Mouse (Mus musculus): ENCODE data around the gene Znrd1as. TPM values are rescaled to one million over a fixed set of nuclear protein-coding genes. Genes with fewer than 3 reads are reported as not detected.
"Not testable (repeated sequence)": the region's sequence is repeated elsewhere in the genome, so short reads cannot be mapped to it uniquely, and the experiment has no call there.

Znrd1as gene
- polyA plus RNA-seq, 1 experiment from 2014 or later: 9.9 TPM

GRCm38 (mm10) chr17:36961125-36961524 is 2.7 kb downstream of the Znrd1as start:
- DNase-seq (ENCODE audit: extremely low spot score, low spot score): no peak
- Histone ChIP-seq H3K27me3 (ENCODE audit: poor library complexity, severe bottlenecking) (no peaks in the 10 kb centered on the region), H3K36me3 (replicated peaks) (peaks cover 7% of the 10 kb centered on the region), H3K4me3 (no peak overlapping the region), H3K9me3 (no peaks in the 10 kb centered on the region), H3K27ac (no peak overlapping the region), H3K4me1 (peaks cover 19% of the 10 kb centered on the region)
- WGBS: 70% methylated on average over 1 of the region's 1 CpGs

GRCm38 (mm10) chr17:36966875-36967274 is 8.5 kb downstream of the Znrd1as start:
- WGBS: 95% methylated on average over 1 of the region's 1 CpGs
- H3K4me1 ChIP-seq: no peaks in the 10 kb centered on the region
- DNase-seq (ENCODE audit: extremely low spot score, low spot score): no peak
- no peaks in the 10 kb centered on the region for H3K9me3 ChIP-seq
- no peak overlapping the region for H3K27ac ChIP-seq
- no peaks in the 10 kb centered on the region for H3K36me3 ChIP-seq (replicated peaks)
- no peaks in the 10 kb centered on the region for H3K27me3 ChIP-seq (ENCODE audit: poor library complexity, severe bottlenecking)
- H3K4me3 ChIP-seq: no peak overlapping the region

- no peak for DNase-seq (ENCODE audit: extremely low spot score, low spot score)
- Histone ChIP-seq H3K27me3 (ENCODE audit: poor library complexity, severe bottlenecking) (no peaks in the 10 kb centered on the region), H3K4me1 (no peaks in the 10 kb centered on the region), H3K36me3 (replicated peaks) (no peaks in the 10 kb centered on the region), H3K27ac (no peak overlapping the region), H3K4me3 (no peak overlapping the region), H3K9me3 (no peaks in the 10 kb centered on the region)
- WGBS: 82% methylated on average over 14 of the region's 14 CpGs
Measured at GRCm38 (mm10) chr17:36970316-36970890, 12.0 kb downstream of the Znrd1as start.

DNA sequence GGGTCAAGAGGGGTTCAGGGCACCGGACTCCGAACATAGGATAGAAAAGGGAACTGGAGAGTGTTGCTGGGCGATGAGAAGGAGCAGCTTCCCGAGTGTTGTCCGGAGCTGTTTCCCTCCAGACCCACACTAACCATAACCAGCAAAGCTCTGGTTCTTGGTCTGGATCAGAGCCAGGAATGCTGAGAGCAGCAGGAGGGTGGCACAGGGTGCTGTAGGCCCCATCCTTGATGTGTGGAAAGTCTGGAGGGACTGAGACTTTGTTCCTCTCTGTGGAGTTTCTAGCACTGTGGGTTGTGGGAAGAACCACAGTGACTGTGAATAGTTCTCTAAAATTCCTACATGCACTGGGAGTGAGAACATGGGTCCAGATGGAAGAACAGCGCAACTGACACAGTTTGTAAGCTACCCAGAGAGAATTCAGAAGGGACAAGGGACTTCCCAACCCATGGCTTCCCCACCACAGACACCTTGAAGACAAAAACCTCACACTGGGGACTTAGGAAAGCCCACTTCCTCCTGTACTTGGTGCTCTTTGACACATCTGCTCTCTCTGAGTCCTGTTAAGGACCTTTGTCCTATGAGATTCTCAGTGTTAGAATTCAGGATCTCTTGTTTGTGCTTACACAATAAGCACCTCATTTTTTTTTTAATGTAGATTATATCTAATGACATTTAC is 12.9 kb downstream of the Znrd1as start:
- no peak overlapping the region for H3K27ac ChIP-seq
- no peak overlapping the region for H3K4me3 ChIP-seq
- no peaks in the 10 kb centered on the region for H3K36me3 ChIP-seq (replicated peaks)
- 92% methylated on average over 6 of the region's 6 CpGs for WGBS
- H3K4me1 ChIP-seq: no peaks in the 10 kb centered on the region
- DNase-seq (ENCODE audit: extremely low spot score, low spot score): no peak
- no peaks in the 10 kb centered on the region for H3K9me3 ChIP-seq
- H3K27me3 ChIP-seq (ENCODE audit: poor library complexity, severe bottlenecking): no peaks in the 10 kb centered on the region

- no peak for DNase-seq (ENCODE audit: extremely low spot score, low spot score)
- Histone ChIP-seq H3K27ac (no peak overlapping the region), H3K27me3 (ENCODE audit: poor library complexity, severe bottlenecking) (no peaks in the 10 kb centered on the region), H3K4me3 (no peak overlapping the region), H3K36me3 (replicated peaks) (no peaks in the 10 kb centered on the region), H3K4me1 (no peaks in the 10 kb centered on the region), H3K9me3 (no peaks in the 10 kb centered on the region)
- WGBS: 89% methylated on average over 3 of the region's 3 CpGs
Measured at GRCm38 (mm10) chr17:36972791-36973190, 14.4 kb downstream of the Znrd1as start.

DNA sequence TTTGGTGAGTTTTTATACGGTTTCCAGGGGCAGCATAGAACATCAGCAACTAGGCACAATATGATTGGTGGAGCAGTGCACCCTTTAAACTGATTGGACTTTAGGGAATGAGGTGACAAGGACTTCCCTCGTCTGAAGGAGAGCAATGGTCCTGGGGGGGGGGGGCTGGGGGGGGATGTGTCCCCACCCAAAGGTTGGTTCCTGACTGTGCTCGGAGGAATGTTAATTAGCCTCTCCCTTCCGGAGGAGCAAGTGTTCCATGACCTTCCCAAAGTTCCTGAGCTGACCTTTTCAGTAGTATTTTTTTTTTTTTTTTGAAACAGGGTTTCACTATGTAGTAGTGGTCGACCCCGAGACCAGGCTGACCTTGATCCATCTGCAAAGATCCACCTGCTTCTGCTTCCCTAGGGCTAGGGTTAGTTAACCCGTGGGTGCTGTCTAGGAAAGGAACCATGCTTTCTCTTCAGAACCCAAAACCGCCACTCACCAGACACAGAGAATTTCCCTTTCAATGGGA is 14.9 kb downstream of the Znrd1as start:
- 80% methylated on average over 8 of the region's 8 CpGs for WGBS
- no peak overlapping the region for H3K4me3 ChIP-seq
- no peak for DNase-seq (ENCODE audit: extremely low spot score, low spot score)
- H3K36me3 ChIP-seq (replicated peaks): no peaks in the 10 kb centered on the region
- no peaks in the 10 kb centered on the region for H3K27me3 ChIP-seq (ENCODE audit: poor library complexity, severe bottlenecking)
- no peaks in the 10 kb centered on the region for H3K4me1 ChIP-seq
- H3K9me3 ChIP-seq: no peaks in the 10 kb centered on the region
- H3K27ac ChIP-seq: no peak overlapping the region

DNA sequence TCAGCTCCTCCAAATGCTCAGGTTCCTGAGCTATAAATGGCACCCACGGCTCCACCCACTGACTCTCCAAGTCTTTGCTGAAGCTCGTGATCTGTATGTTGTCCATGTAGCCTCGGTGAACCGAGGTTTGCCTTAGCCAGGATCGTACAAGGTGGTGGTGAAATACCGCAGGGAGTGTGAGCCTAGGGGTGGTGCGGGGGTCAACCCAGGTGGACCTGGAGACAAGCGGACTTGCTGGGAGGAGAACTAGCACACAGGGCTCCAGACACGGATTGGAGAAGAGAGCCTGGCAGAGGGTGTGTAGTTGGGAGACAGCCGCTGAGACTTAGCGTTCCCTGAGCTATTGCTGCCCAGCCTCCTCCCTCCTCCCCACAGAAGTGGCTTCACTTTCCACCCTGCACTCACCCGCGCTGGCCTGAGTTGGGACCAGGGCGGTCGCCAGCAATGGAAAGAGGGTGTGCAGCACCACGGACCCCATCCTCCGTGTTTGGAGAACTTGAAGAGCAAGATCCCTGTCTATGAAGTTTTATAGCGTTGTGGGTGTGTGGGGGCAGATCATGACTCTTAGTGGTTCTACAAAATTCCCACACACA is 22.9 kb downstream of the Znrd1as start, which contains the start of gene 2410137M14Rik:
Gene 2410137M14Rik (minus strand): TSS at position 17 of the 593 bp plus-strand sequence.
- Histone ChIP-seq H3K27ac (peak within 1 kb of the TSS; percentile 31; the same call in 1 of the 2 replicates), H3K27me3 (ENCODE audit: poor library complexity, severe bottlenecking) (peaks cover 30% of the 10 kb centered on the region), H3K4me3 (peak within 1 kb of the TSS; percentile 27), H3K36me3 (replicated peaks) (no peaks in the 10 kb centered on the region), H3K4me1 (peaks cover 19% of the 10 kb centered on the region), H3K9me3 (no peaks in the 10 kb centered on the region)
- WGBS: 12% methylated on average over 18 of the region's 18 CpGs
- no peak for DNase-seq (ENCODE audit: extremely low spot score, low spot score)

- 2% methylated on average over 4 of the region's 4 CpGs for WGBS
- Histone ChIP-seq H3K27me3 (ENCODE audit: poor library complexity, severe bottlenecking) (peaks cover 35% of the 10 kb centered on the region), H3K4me1 (peaks cover 19% of the 10 kb centered on the region), H3K9me3 (no peaks in the 10 kb centered on the region), H3K4me3 (peak overlapping the region; percentile 27), H3K36me3 (replicated peaks) (no peaks in the 10 kb centered on the region), H3K27ac (0 out of 2 replicates have a peak overlapping the region, but pooled peaks have one; percentile 31)
- no peak for DNase-seq (ENCODE audit: extremely low spot score, low spot score)
Measured at GRCm38 (mm10) chr17:36981845-36982244, 23.5 kb downstream of the Znrd1as start.

GRCm38 (mm10) chr17:36982253-36983155 is 24.1 kb downstream of the Znrd1as start:
- Histone ChIP-seq H3K27ac (no peak overlapping the region), H3K9me3 (no peaks in the 10 kb centered on the region), H3K4me3 (no peak overlapping the region), H3K4me1 (peaks cover 19% of the 10 kb centered on the region), H3K36me3 (replicated peaks) (no peaks in the 10 kb centered on the region), H3K27me3 (ENCODE audit: poor library complexity, severe bottlenecking) (peaks cover 42% of the 10 kb centered on the region)
- WGBS: 28% methylated on average over 5 of the region's 5 CpGs
- no peak for DNase-seq (ENCODE audit: extremely low spot score, low spot score)

- WGBS: 5% methylated on average over 24 of the region's 24 CpGs
- Histone ChIP-seq H3K4me3 (peak overlapping the region; percentile 27), H3K9me3 (no peaks in the 10 kb centered on the region), H3K27ac (no peak overlapping the region), H3K27me3 (ENCODE audit: poor library complexity, severe bottlenecking) (peaks cover 39% of the 10 kb centered on the region), H3K36me3 (replicated peaks) (no peaks in the 10 kb centered on the region), H3K4me1 (peaks cover 6% of the 10 kb centered on the region; the same call in 1 of the 2 replicates)
- DNase-seq (ENCODE audit: extremely low spot score, low spot score): no peak
Measured at GRCm38 (mm10) chr17:36988475-36988874, 30.1 kb downstream of the Znrd1as start.

GRCm38 (mm10) chr17:36989437-36989836 is 31.0 kb downstream of the Znrd1as start, which contains the start of gene H2-M5:
H2-M5 (minus strand) TSS chr17:36989537.
- Histone ChIP-seq H3K27me3 (ENCODE audit: poor library complexity, severe bottlenecking) (peaks cover 39% of the 10 kb centered on the region), H3K4me3 (peak within 1 kb of the TSS; percentile 27), H3K36me3 (replicated peaks) (no peaks in the 10 kb centered on the region), H3K9me3 (no peaks in the 10 kb centered on the region), H3K4me1 (peaks cover 6% of the 10 kb centered on the region; the same call in 1 of the 2 replicates), H3K27ac (no peak within 1 kb of the TSS)
- WGBS: 14% methylated on average over 5 of the region's 5 CpGs
- DNase-seq (ENCODE audit: extremely low spot score, low spot score): no peak

DNA sequence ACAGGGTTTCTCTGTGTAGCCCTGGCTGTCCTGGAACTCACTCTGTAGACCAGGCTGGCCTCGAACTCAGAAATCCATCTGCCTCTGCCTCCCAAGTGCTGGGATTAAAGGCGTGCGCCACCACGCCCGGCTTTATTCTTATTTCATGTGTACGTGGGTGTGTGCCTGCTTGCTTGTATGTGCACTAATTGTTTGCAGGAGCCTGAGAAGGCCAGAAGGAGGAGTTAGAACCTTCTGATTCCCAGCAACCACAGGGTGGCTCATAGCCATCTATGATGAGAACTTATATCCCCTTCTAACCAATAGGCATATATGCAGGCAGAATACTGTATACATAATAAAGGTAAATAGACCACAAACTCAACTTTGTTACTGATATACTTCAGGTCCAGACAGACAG is 32.2 kb downstream of the Znrd1as start:
- H3K27ac ChIP-seq; DNase-seq (ENCODE audit: extremely low spot score, low spot score): not testable (repeated sequence)
- 90% methylated on average over 6 of the region's 6 CpGs for WGBS

More for the DNA sequence above, 32.2 kb downstream of the Znrd1as start:
- not testable (repeated sequence) for H3K36me3 ChIP-seq (replicated peaks); H3K4me3 ChIP-seq; H3K9me3 ChIP-seq; H3K4me1 ChIP-seq
- peaks cover 39% of the 10 kb centered on the region for H3K27me3 ChIP-seq (ENCODE audit: poor library complexity, severe bottlenecking)

All from forebrain, embryonic 10.5 days (tissue).